Mouse (Mus musculus) neural tube, embryonic 12.5 days (tissue): Measurements from ENCODE around the gene Plcb2. TPM values are rescaled to one million over a fixed set of nuclear protein-coding genes. Genes with fewer than 3 reads are reported as not detected.

ENCODE experiments used
- ATAC-seq: fragments of 200-750 bp; cut with Nextera tagmentation; 2 replicates; pipeline ENCODE4 v1.8.0; 2017; ENCODE audit warnings: low read depth, mild to moderate bottlenecking, moderate TSS enrichment, moderate library complexity; ENCODE audit not compliant: low FRiP score
- H3K27ac ChIP-seq: fragments of 300-500 bp; sonication (generic); 2 replicates; pipeline ENCODE4 v1.5.1; 2016
- H3K27me3 ChIP-seq: fragments of 300-500 bp; sonication (generic); replicated peaks from 2 replicates; pipeline ENCODE4 v1.6.1; 2016; ENCODE audit warnings: mild to moderate bottlenecking
- H3K36me3 ChIP-seq: fragments of 300-500 bp; sonication (generic); 2 replicates; pipeline ENCODE4 v1.6.1; 2016; ENCODE audit warnings: mild to moderate bottlenecking
- H3K4me1 ChIP-seq: fragments of 300-500 bp; sonication (generic); 2 replicates; pipeline ENCODE4 v1.6.1; 2016
- H3K4me2 ChIP-seq: fragments of 300-500 bp; sonication (generic); replicated peaks from 2 replicates; pipeline ENCODE4 v1.6.1; 2016; ENCODE audit warnings: mild to moderate bottlenecking
- H3K4me3 ChIP-seq: fragments of 300-500 bp; sonication (generic); 2 replicates; pipeline ENCODE4 v1.5.1; 2016
- H3K9ac ChIP-seq: fragments of 300-500 bp; sonication (generic); 2 replicates; pipeline ENCODE4 v1.6.1; 2016; ENCODE audit warnings: mild to moderate bottlenecking
- H3K9me3 ChIP-seq: fragments of 300-500 bp; sonication (generic); 2 replicates; pipeline ENCODE4 v1.6.1; 2016; ENCODE audit warnings: mild to moderate bottlenecking
- WGBS: fragments of 180-500 bp; shearing (Covaris S2); methylation state at CpG from one replicate; pipeline ENCODE4 v1.1.7; 2016; 5-methylcytosine and 5-hydroxymethylcytosine counted together
- polyA plus RNA-seq: library from polyadenylated mRNA; unstranded; fragments of >200 nt; fragmentation: Nextera tagmentation; extraction: Ambion mirVana; gene quantifications from 2 replicates; pipeline ENCODE4 v1.2.1, GENCODE M21; 2016

Plcb2 gene
- polyA plus RNA-seq, 1 experiment from 2014 or later = 1.1 TPM

- peaks cover 22% of the 10 kb centered on the region for H3K27me3 ChIP-seq
- H3K36me3 ChIP-seq = no peaks in the 10 kb centered on the region
- peaks cover 26% of the 10 kb centered on the region for H3K4me1 ChIP-seq
- H3K9me3 ChIP-seq = no peaks in the 10 kb centered on the region
- H3K4me2 ChIP-seq = peak overlapping the region; percentile 61
- 86% methylated on average over 12 of the region's 12 CpGs for WGBS
- no peak overlapping the region for H3K9ac ChIP-seq
- no peak for ATAC-seq
- no peak overlapping the region for H3K4me3 ChIP-seq
- H3K27ac ChIP-seq = no peak overlapping the region
Measured at GRCm38 (mm10) chr2:118659493-118659892, 68.7 kb downstream of the Plcb2 start.

GRCm38 (mm10) chr2:118659077-118659476 is 69.2 kb downstream of the Plcb2 start:
- H3K36me3 ChIP-seq = no peaks in the 10 kb centered on the region
- peaks cover 18% of the 10 kb centered on the region for H3K27me3 ChIP-seq
- H3K4me3 ChIP-seq = no peak overlapping the region
- H3K4me1 ChIP-seq = peaks cover 26% of the 10 kb centered on the region
- no peak overlapping the region for H3K27ac ChIP-seq
- H3K9ac ChIP-seq = no peak overlapping the region
- H3K4me2 ChIP-seq = no peak overlapping the region
- 76% methylated on average over 1 of the region's 1 CpGs for WGBS
- no peaks in the 10 kb centered on the region for H3K9me3 ChIP-seq
- no peak for ATAC-seq

- Histone ChIP-seq H3K4me2 (no peak overlapping the region), H3K27ac (no peak overlapping the region), H3K9me3 (no peaks in the 10 kb centered on the region), H3K4me1 (peaks cover 20% of the 10 kb centered on the region), H3K36me3 (no peaks in the 10 kb centered on the region), H3K27me3 (peaks cover 13% of the 10 kb centered on the region), H3K4me3 (no peak overlapping the region), H3K9ac (no peak overlapping the region)
- 23% methylated on average over 4 of the region's 4 CpGs for whole genome bisulfite sequencing
- no peak for ATAC-seq
Measured at GRCm38 (mm10) chr2:118658457-118658856, 69.8 kb downstream of the Plcb2 start.

Other genes starting within 250 kb of the Plcb2 start
- gene Srp14, start 248.7 kb downstream of the Plcb2 start, polyA plus RNA-seq = 305 TPM in 2 replicates
- 5.6 and 7.5 TPM in 2 replicates for gene Bmf, start 178.8 kb downstream of the Plcb2 start, polyA plus RNA-seq
- gene Bub1b, start 130.2 kb downstream of the Plcb2 start, polyA plus RNA-seq = 62.9 and 63.6 TPM in 2 replicates
- gene Pak6, start 65.1 kb downstream of the Plcb2 start, polyA plus RNA-seq = 4.7 and 5.7 TPM in 2 replicates
- not detected in 2 replicates for gene Ankrd63, start 24.5 kb downstream of the Plcb2 start, polyA plus RNA-seq
- 25.2 and 25.4 TPM in 2 replicates for gene Inafm2, start 17.3 kb upstream of the Plcb2 start, polyA plus RNA-seq
- 1.6 and 1.9 TPM in 2 replicates for gene Ccdc9b, start 34.2 kb upstream of the Plcb2 start, polyA plus RNA-seq
- not detected in 2 replicates for gene Phgr1, start 44.3 kb upstream of the Plcb2 start, polyA plus RNA-seq
- gene Disp2, start 51.3 kb upstream of the Plcb2 start, polyA plus RNA-seq = 21.7 and 24.0 TPM in 2 replicates
- 90.3 and 93.5 TPM in 2 replicates for gene Knstrn, start 85.6 kb upstream of the Plcb2 start, polyA plus RNA-seq
- gene Ivd, start 133.5 kb upstream of the Plcb2 start, polyA plus RNA-seq = 54.1 and 58.5 TPM in 2 replicates
- gene Bahd1, start 171.9 kb upstream of the Plcb2 start, polyA plus RNA-seq = 8.1 and 8.6 TPM in 2 replicates
- 18.3 and 18.4 TPM in 2 replicates for gene Chst14, start 198.1 kb upstream of the Plcb2 start, polyA plus RNA-seq